Mouse (Mus musculus): ENCODE measurements around the gene Gm28043. TPM values are rescaled to one million over a fixed set of nuclear protein-coding genes. Genes with fewer than 3 reads are reported as not detected.

The Gm28043 gene
- polyA plus RNA-seq, 1 experiment from 2014 or later, result 1.7 TPM

GRCm38 (mm10) chr17:29628946-29629345 lies 14.3 kb downstream of the Gm28043 start:
- Histone ChIP-seq H3K9me3 (replicated peaks) (no peaks in the 10 kb centered on the region), H3K9ac (replicated peaks) (no peak overlapping the region), H3K4me3 (replicated peaks) (no peak overlapping the region), H3K36me3 (peaks cover 82% of the 10 kb centered on the region), H3K4me1 (no peaks in the 10 kb centered on the region), H3K27ac (replicated peaks) (no peak overlapping the region), H3K4me2 (no peak overlapping the region), H3K27me3 (replicated peaks) (no peaks in the 10 kb centered on the region)
- WGBS, result 91% methylated on average over 5 of the region's 5 CpGs
- no peak for ATAC-seq (ENCODE audit: low FRiP score)

- no peak overlapping the region for H3K27ac ChIP-seq (replicated peaks)
- no peak overlapping the region for H3K9ac ChIP-seq (replicated peaks)
- H3K36me3 ChIP-seq, result peaks cover 84% of the 10 kb centered on the region
- no peak overlapping the region for H3K4me2 ChIP-seq
- no peaks in the 10 kb centered on the region for H3K9me3 ChIP-seq (replicated peaks)
- no peaks in the 10 kb centered on the region for H3K4me1 ChIP-seq
- 89% methylated on average over 5 of the region's 5 CpGs for WGBS
- H3K4me3 ChIP-seq (replicated peaks), result no peak overlapping the region
- H3K27me3 ChIP-seq (replicated peaks), result no peaks in the 10 kb centered on the region
- no peak for ATAC-seq (ENCODE audit: low FRiP score)
These were observed 14.9 kb downstream of the Gm28043 start for GRCm38 (mm10) chr17:29629620-29630019.

- H3K4me3 ChIP-seq (replicated peaks), result no peak overlapping the region
- no peak overlapping the region for H3K4me2 ChIP-seq
- H3K27me3 ChIP-seq (replicated peaks), result no peaks in the 10 kb centered on the region
- no peak overlapping the region for H3K27ac ChIP-seq (replicated peaks)
- no peak for ATAC-seq (ENCODE audit: low FRiP score)
- H3K9me3 ChIP-seq (replicated peaks), result no peaks in the 10 kb centered on the region
- WGBS, result 97% methylated on average over 11 of the region's 11 CpGs
- no peak overlapping the region for H3K9ac ChIP-seq (replicated peaks)
- H3K4me1 ChIP-seq, result no peaks in the 10 kb centered on the region
- H3K36me3 ChIP-seq, result peaks cover 91% of the 10 kb centered on the region
These were observed 17.6 kb downstream of the Gm28043 start for GRCm38 (mm10) chr17:29632312-29632711.

- Histone ChIP-seq H3K4me1 (no peaks in the 10 kb centered on the region), H3K9me3 (replicated peaks) (no peaks in the 10 kb centered on the region), H3K27ac (replicated peaks) (no peak overlapping the region), H3K4me3 (replicated peaks) (no peak overlapping the region), H3K4me2 (no peak overlapping the region), H3K9ac (replicated peaks) (no peak overlapping the region), H3K36me3 (peaks cover 84% of the 10 kb centered on the region), H3K27me3 (replicated peaks) (no peaks in the 10 kb centered on the region)
- ATAC-seq (ENCODE audit: low FRiP score), result no peak
- WGBS, result 97% methylated on average over 8 of the region's 8 CpGs
These were observed 20.8 kb downstream of the Gm28043 start for GRCm38 (mm10) chr17:29635492-29635891.

DNA sequence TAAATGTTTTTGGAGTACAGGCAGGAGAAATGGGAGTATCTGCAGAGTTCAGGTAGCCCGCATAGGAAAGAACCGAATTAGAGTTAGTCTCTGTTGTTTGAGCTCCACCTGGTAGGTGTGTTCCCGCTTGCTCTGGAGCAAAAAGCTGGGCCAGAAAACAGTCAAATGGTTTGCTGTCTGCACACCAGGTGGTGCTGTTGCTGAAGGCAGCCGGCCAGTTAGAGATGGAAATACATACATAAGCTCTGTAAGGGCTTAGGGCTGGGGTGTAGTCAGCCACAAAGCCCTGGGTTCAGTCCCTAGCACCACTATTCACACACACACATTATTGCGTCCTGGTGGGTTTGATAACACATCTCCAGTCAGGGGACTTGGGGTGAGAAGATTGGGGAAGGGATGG lies 21.4 kb downstream of the Gm28043 start:
- ATAC-seq (ENCODE audit: low FRiP score), result no peak; the same call in 1 of the 2 replicates
- peaks cover 84% of the 10 kb centered on the region for H3K36me3 ChIP-seq
- 76% methylated on average over 5 of the region's 5 CpGs for WGBS

GRCm38 (mm10) chr17:29637377-29637776 lies 22.7 kb downstream of the Gm28043 start:
- Histone ChIP-seq H3K9ac (replicated peaks) (no peak overlapping the region), H3K4me1 (no peaks in the 10 kb centered on the region), H3K36me3 (peaks cover 86% of the 10 kb centered on the region), H3K27ac (replicated peaks) (no peak overlapping the region), H3K9me3 (replicated peaks) (no peaks in the 10 kb centered on the region), H3K4me3 (replicated peaks) (no peak overlapping the region), H3K4me2 (no peak overlapping the region), H3K27me3 (replicated peaks) (no peaks in the 10 kb centered on the region)
- ATAC-seq (ENCODE audit: low FRiP score), result no peak
- WGBS, result over 99% methylated on average over 4 of the region's 4 CpGs

More for the DNA sequence above, 21.4 kb downstream of the Gm28043 start:
- Histone ChIP-seq H3K27me3 (replicated peaks) (no peaks in the 10 kb centered on the region), H3K4me1 (no peaks in the 10 kb centered on the region), H3K4me2 (no peak overlapping the region), H3K4me3 (replicated peaks) (no peak overlapping the region), H3K9ac (replicated peaks) (no peak overlapping the region), H3K9me3 (replicated peaks) (no peaks in the 10 kb centered on the region), H3K27ac (replicated peaks) (no peak overlapping the region)

- Histone ChIP-seq H3K4me2 (no peak overlapping the region), H3K4me1 (no peaks in the 10 kb centered on the region), H3K36me3 (peaks cover 82% of the 10 kb centered on the region), H3K9ac (replicated peaks) (no peak overlapping the region), H3K4me3 (replicated peaks) (no peak overlapping the region), H3K9me3 (replicated peaks) (no peaks in the 10 kb centered on the region), H3K27me3 (replicated peaks) (no peaks in the 10 kb centered on the region), H3K27ac (replicated peaks) (no peak overlapping the region)
- no peak for ATAC-seq (ENCODE audit: low FRiP score)
- WGBS, result 94% methylated on average over 8 of the region's 8 CpGs
These were observed 23.2 kb downstream of the Gm28043 start for GRCm38 (mm10) chr17:29637895-29638294.

- ATAC-seq (ENCODE audit: low FRiP score), result no peak
- peaks cover 55% of the 10 kb centered on the region for H3K36me3 ChIP-seq
- WGBS, result 96% methylated on average over 11 of the region's 11 CpGs
These were observed 26.3 kb downstream of the Gm28043 start for GRCm38 (mm10) chr17:29640971-29641370.

DNA sequence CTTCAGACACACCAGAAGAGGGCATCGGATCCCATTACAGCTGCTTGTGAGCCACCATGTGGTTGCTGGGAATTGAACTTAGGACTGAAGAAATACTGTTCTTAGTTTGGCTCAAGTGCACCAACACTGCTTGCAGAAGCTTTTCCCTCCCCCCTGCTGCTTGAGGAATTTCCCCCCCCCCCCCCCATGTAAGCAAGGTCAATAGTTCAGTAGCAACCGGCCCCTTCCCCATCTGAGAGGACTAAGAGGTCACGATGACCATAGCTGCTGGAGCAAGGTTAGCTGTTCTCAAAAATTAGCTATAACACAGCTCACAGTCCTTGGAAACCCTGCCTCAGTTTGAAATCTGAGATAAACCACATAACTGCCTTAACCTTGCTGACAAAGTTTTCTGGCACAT lies 27.5 kb downstream of the Gm28043 start:
- Histone ChIP-seq H3K36me3 (peaks cover 52% of the 10 kb centered on the region), H3K4me3 (replicated peaks) (no peak overlapping the region), H3K9ac (replicated peaks) (no peak overlapping the region), H3K9me3 (replicated peaks) (no peaks in the 10 kb centered on the region), H3K27me3 (replicated peaks) (no peaks in the 10 kb centered on the region), H3K4me1 (no peaks in the 10 kb centered on the region), H3K4me2 (no peak overlapping the region), H3K27ac (replicated peaks) (no peak overlapping the region)
- 77% methylated on average over 3 of the region's 3 CpGs for WGBS
- ATAC-seq (ENCODE audit: low FRiP score), result no peak

More at GRCm38 (mm10) chr17:29640971-29641370, 26.3 kb downstream of the Gm28043 start:
- Histone ChIP-seq H3K9me3 (replicated peaks) (no peaks in the 10 kb centered on the region), H3K27me3 (replicated peaks) (no peaks in the 10 kb centered on the region), H3K4me3 (replicated peaks) (no peak overlapping the region), H3K4me1 (no peaks in the 10 kb centered on the region), H3K4me2 (no peak overlapping the region), H3K9ac (replicated peaks) (no peak overlapping the region), H3K27ac (replicated peaks) (no peak overlapping the region)

- H3K9ac ChIP-seq (replicated peaks), result no peak overlapping the region
- H3K4me3 ChIP-seq (replicated peaks), result no peak overlapping the region
- H3K4me1 ChIP-seq, result peaks cover 14% of the 10 kb centered on the region
- no peak overlapping the region for H3K4me2 ChIP-seq
- no peak overlapping the region for H3K27ac ChIP-seq (replicated peaks)
- H3K36me3 ChIP-seq, result peaks cover 4% of the 10 kb centered on the region; the same call in 1 of the 2 replicates
- 90% methylated on average over 2 of the region's 2 CpGs for WGBS
- ATAC-seq (ENCODE audit: low FRiP score), result no peak
- H3K27me3 ChIP-seq (replicated peaks), result no peaks in the 10 kb centered on the region
- H3K9me3 ChIP-seq (replicated peaks), result no peaks in the 10 kb centered on the region
These were observed 43.6 kb downstream of the Gm28043 start for GRCm38 (mm10) chr17:29658249-29658648.

DNA sequence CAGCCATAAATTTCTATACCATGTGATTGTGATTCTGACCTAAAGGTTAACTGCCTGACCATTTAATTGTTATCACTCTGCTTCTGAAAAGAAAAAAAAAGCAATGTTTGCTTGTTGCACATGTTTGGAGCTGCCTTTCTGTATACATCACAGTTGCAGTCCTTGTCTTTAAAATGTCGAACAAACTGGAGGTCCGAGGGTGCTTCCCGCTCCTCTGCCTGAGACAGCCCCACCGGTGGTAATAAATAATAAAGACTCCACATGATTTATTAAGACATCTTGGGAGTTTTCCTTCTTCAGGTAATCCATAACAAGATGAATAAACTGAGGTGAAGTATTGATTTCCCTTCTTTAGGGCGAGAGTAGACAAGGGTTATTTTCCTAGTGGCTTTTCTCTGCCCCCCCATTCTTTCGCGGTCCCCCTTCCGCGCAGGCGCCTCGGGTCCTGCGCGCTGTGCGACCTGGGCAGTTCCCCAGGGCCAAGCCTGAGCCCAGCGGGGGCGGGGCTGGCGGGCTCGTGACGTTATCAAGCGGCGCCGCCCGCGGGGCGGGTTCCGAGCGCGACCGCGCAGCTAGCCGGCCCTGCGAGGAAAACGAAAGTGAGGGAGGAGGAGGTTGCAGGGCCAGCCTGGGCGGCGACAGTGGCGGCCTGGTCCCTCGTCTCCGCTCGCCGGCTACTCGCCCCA lies 45.5 kb downstream of the Gm28043 start, which contains the start of gene Cmtr1:
Gene Cmtr1 (plus strand): TSS at position 520 of the 686 bp plus-strand sequence.
- peak; percentile 95 for ATAC-seq (ENCODE audit: low FRiP score)
- WGBS, result under 1% methylated on average over 41 of the region's 41 CpGs
- H3K4me1 ChIP-seq, result peaks cover 14% of the 10 kb centered on the region
- no peaks in the 10 kb centered on the region for H3K9me3 ChIP-seq (replicated peaks)
- H3K9ac ChIP-seq (replicated peaks), result peak within 1 kb of the TSS; percentile 95
- H3K4me2 ChIP-seq, result peak within 1 kb of the TSS; percentile 83
- H3K27ac ChIP-seq (replicated peaks), result peak within 1 kb of the TSS; percentile 95
- peak within 1 kb of the TSS; percentile 92 for H3K4me3 ChIP-seq (replicated peaks)
- H3K36me3 ChIP-seq, result peaks cover 12% of the 10 kb centered on the region
- H3K27me3 ChIP-seq (replicated peaks), result no peaks in the 10 kb centered on the region

DNA sequence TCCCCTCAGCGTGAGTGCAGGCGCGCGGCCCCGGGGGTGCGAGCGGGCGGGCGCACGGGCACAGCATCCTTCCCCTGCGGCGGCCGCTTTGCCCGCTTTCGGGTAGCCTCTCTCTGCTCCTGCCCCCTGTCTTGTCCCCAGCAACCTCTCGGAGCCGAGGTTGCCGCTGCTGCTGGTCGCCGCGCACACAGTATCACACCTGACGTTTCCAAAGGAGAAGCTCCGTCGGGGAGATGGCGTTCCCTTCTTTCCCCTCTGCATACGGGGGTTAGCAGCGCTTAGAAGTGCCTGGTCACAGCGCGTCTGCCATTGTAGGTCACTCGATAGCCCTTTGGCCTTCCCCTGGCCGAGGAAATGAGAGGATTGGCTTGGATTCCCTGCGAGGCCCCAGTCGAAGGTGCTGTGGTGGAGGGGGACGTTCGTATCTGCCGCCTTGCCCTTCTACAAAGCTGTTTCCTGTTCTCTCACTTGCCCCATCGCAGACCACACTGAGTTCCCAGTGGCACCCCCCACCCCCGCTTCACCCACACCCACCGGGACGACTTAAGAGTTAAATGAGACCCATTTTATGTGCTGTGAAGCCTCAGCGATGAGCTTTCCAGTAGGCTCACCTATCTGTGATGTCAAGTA lies 46.2 kb downstream of the Gm28043 start:
- H3K36me3 ChIP-seq, result peaks cover 12% of the 10 kb centered on the region
- H3K9me3 ChIP-seq (replicated peaks), result no peaks in the 10 kb centered on the region
- peak overlapping the region; percentile 92 for H3K4me3 ChIP-seq (replicated peaks)
- ATAC-seq (ENCODE audit: low FRiP score), result peak; percentile 78
- no peaks in the 10 kb centered on the region for H3K27me3 ChIP-seq (replicated peaks)
- H3K27ac ChIP-seq (replicated peaks), result peak overlapping the region; percentile 95
- H3K9ac ChIP-seq (replicated peaks), result peak overlapping the region; percentile 95
- H3K4me2 ChIP-seq, result peak overlapping the region; percentile 83
- WGBS, result under 1% methylated on average over 41 of the region's 41 CpGs
- peaks cover 14% of the 10 kb centered on the region for H3K4me1 ChIP-seq
